Mouse (Mus musculus) small intestine, adult 2 months (tissue): ENCODE results near the gene Pxk.

Source experiments
- CTCF ChIP-seq: fragments of 200-500 bp; IDR thresholded peaks from 2 replicates; pipeline ENCODE4 v1.5.1; 2012; ENCODE audit warnings: low read depth, mild to moderate bottlenecking, control low read depth, inconsistent platforms, low read length, moderate library complexity, mixed read lengths; ENCODE audit not compliant: insufficient replicate concordance, insufficient read length; ENCODE audit errors: extremely low read depth
- POLR2A ChIP-seq: fragments of 200-500 bp; IDR thresholded peaks from 2 replicates; pipeline ENCODE4 v1.6.1; 2012; ENCODE audit warnings: low read depth, mild to moderate bottlenecking, control low read depth, inconsistent platforms, low read length, moderate library complexity

GRCm38 (mm10) chr14:8186278-8187045 is 88.5 kb downstream of the Pxk start:
- no peak for TF ChIP-seq CTCF
- TF ChIP-seq POLR2A, result no peak
